Mouse (Mus musculus) lung, embryonic 15.5 days (tissue): ENCODE measurements around the gene Myh6. TPM values are rescaled to one million over a fixed set of nuclear protein-coding genes. Genes with fewer than 3 reads are reported as not detected.
A peak's percentile ranks its signal among the peaks of the same experiment; 100 is the strongest.
"Not testable (repeated sequence)": the region's sequence is repeated elsewhere in the genome, so short reads cannot be mapped to it uniquely, and the experiment has no call there.

Experiments used
- ATAC-seq: fragments of 200-750 bp; cut with Nextera tagmentation; 2 replicates; pipeline ENCODE4 v1.8.0; 2017; ENCODE audit warnings: moderate number of reproducible peaks, borderline replicate concordance; ENCODE audit not compliant: low FRiP score, low TSS enrichment; ENCODE audit errors: extremely low read depth
- H3K27ac ChIP-seq: fragments of 300-500 bp; sonication (generic); 2 replicates; pipeline ENCODE4 v1.5.1; 2015; ENCODE audit warnings: moderate library complexity, mild to moderate bottlenecking, inconsistent platforms
- H3K27me3 ChIP-seq: fragments of 300-500 bp; sonication (generic); 2 replicates; pipeline ENCODE4 v1.6.1; 2015; ENCODE audit warnings: inconsistent platforms
- H3K36me3 ChIP-seq: fragments of 300-500 bp; sonication (generic); 2 replicates; pipeline ENCODE4 v1.6.1; 2015; ENCODE audit warnings: inconsistent platforms
- H3K4me1 ChIP-seq: fragments of 300-500 bp; sonication (generic); 2 replicates; pipeline ENCODE4 v1.6.1; 2015; ENCODE audit warnings: inconsistent platforms
- H3K4me2 ChIP-seq: fragments of 300-500 bp; sonication (generic); 2 replicates; pipeline ENCODE4 v1.6.1; 2015; ENCODE audit warnings: inconsistent platforms, mild to moderate bottlenecking, moderate library complexity
- H3K4me3 ChIP-seq: fragments of 300-500 bp; sonication (generic); 2 replicates; pipeline ENCODE4 v1.5.1; 2015; ENCODE audit warnings: mild to moderate bottlenecking, inconsistent platforms
- H3K9ac ChIP-seq: fragments of 300-500 bp; sonication (generic); 2 replicates; pipeline ENCODE4 v1.6.1; 2015; ENCODE audit warnings: inconsistent platforms
- H3K9me3 ChIP-seq: fragments of 300-500 bp; sonication (generic); 2 replicates; pipeline ENCODE4 v1.6.1; 2016; ENCODE audit warnings: inconsistent platforms
- WGBS: fragments of 180-500 bp; shearing (Covaris S2); methylation state at CpG from one replicate; pipeline ENCODE4 v1.1.7; 2015; 5-methylcytosine and 5-hydroxymethylcytosine counted together
- polyA plus RNA-seq: library from polyadenylated mRNA; unstranded; fragments of >200 nt; fragmentation: Nextera tagmentation; extraction: Ambion mirVana; gene quantifications from 2 replicates; pipeline ENCODE4 v1.2.1, GENCODE M21; 2015

The Myh6 gene
- polyA plus RNA-seq, 1 experiment from 2014 or later = 166 TPM

- Histone ChIP-seq H3K27ac (no peak overlapping the region), H3K4me2 (no peak overlapping the region), H3K27me3 (peaks cover 3% of the 10 kb centered on the region; the same call in 1 of the 2 replicates), H3K4me1 (no peaks in the 10 kb centered on the region), H3K9me3 (no peaks in the 10 kb centered on the region), H3K9ac (no peak overlapping the region), H3K36me3 (no peaks in the 10 kb centered on the region), H3K4me3 (no peak overlapping the region)
- 89% methylated on average over 8 of the region's 8 CpGs for WGBS
- ATAC-seq = no peak
Observed at GRCm38 (mm10) chr14:54953664-54954206, 13.0 kb downstream of the Myh6 start.

DNA sequence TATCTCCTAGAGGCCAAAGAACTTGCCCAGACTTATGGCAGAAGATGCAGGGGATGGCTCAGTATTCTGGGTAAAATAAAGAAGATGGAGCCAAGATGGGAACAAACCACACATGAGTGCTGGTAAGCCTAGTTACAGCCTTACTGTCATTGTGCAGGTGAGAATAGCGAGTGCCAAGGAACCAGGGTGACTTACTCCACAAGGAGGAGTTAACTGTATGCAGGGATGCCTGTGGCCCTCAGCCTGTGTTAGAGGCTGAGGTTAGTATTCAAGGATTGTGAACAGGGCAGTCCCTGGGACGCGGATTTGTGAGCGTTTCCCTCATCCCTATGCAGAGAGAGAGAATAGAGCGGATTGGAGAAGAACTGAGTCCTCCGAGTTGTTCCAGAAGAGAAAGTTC lies 15.1 kb downstream of the Myh6 start:
- Histone ChIP-seq H3K27me3 (peaks cover 3% of the 10 kb centered on the region; the same call in 1 of the 2 replicates), H3K36me3 (no peaks in the 10 kb centered on the region), H3K9me3 (no peaks in the 10 kb centered on the region), H3K9ac (no peak overlapping the region), H3K27ac (no peak overlapping the region), H3K4me2 (no peak overlapping the region), H3K4me1 (no peaks in the 10 kb centered on the region), H3K4me3 (no peak overlapping the region)
- no peak for ATAC-seq
- 89% methylated on average over 6 of the region's 6 CpGs for WGBS

DNA sequence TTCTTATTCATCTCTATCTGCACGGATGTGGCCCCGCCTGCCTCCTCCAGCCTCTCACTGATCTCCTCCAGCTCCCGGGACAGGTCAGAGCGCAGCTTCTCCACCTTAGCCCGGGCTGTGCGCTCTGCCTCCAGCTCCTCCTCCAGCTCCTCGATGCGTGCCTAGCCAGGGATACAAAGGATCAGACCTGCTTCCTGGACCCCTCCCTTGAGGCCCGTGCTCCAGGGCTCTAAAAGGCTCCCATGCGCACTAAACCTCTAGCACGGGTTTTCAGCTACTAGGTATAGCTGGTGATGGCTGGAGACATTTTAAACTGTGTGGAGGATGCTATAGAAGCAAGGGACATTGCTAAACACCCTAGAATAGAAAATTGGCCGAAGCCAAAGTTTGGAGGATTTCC lies 16.2 kb downstream of the Myh6 start:
- Histone ChIP-seq H3K27ac (no peak overlapping the region), H3K4me1 (no peaks in the 10 kb centered on the region), H3K27me3 (peaks cover 3% of the 10 kb centered on the region; the same call in 1 of the 2 replicates), H3K36me3 (no peaks in the 10 kb centered on the region), H3K4me3 (no peak overlapping the region), H3K9ac (no peak overlapping the region), H3K4me2 (no peak overlapping the region), H3K9me3 (no peaks in the 10 kb centered on the region)
- WGBS = 54% methylated on average over 12 of the region's 12 CpGs
- no peak for ATAC-seq

DNA sequence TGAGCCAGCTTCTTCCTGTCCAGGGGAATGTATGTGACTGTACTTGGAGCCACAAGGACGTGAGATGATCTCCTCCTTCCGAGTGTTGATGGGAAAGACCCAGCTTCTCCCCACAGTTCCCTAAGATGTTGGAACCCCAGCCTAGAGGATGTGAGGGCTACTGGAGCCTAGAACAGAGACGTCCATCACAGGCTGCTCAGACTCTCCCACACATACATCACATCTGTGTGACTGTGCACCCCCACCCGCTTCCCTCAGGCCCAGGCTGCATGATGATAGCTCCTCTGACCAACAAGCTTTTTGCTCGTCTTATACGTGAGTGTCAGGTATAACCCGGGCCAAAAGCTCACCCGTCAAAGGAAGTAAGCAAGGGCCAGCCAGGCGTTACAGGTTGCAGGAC lies 17.9 kb downstream of the Myh6 start:
- no peak overlapping the region for H3K27ac ChIP-seq
- no peaks in the 10 kb centered on the region for H3K9me3 ChIP-seq
- no peak overlapping the region for H3K4me2 ChIP-seq
- H3K9ac ChIP-seq = no peak overlapping the region
- WGBS = 79% methylated on average over 9 of the region's 9 CpGs
- peaks cover 3% of the 10 kb centered on the region; the same call in 1 of the 2 replicates for H3K27me3 ChIP-seq
- no peaks in the 10 kb centered on the region for H3K4me1 ChIP-seq
- ATAC-seq = no peak
- no peak overlapping the region for H3K4me3 ChIP-seq
- no peaks in the 10 kb centered on the region for H3K36me3 ChIP-seq

DNA sequence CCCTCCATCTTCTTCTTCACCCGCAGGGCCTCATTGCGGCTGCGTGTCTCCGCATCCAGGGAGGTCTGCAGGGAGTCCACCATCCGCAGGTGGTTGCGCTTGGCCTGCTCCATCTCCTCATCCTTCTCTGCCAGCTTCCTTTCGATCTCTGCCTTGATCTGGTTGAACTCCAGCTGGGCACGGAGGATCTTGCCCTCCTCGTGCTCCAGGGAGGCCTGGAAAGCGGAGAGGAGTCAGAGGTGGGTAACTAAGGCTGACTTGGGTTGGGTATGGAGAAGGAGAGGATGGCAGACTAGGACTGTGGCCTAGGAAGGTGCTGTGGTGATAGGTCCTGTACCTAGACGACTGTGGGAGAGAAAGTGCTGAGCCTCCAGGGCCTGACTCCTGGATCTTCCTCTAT lies 19.7 kb downstream of the Myh6 start:
- H3K27me3 ChIP-seq, ATAC-seq, H3K4me1 ChIP-seq, H3K4me3 ChIP-seq, H3K36me3 ChIP-seq, H3K27ac ChIP-seq, H3K9me3 ChIP-seq, H3K9ac ChIP-seq, H3K4me2 ChIP-seq: not testable (repeated sequence)
- WGBS = 82% methylated on average over 11 of the region's 11 CpGs

- H3K4me1 ChIP-seq = no peaks in the 10 kb centered on the region
- ATAC-seq = no peak
- 72% methylated on average over 19 of the region's 19 CpGs for WGBS
- H3K36me3 ChIP-seq = no peaks in the 10 kb centered on the region
- no peak overlapping the region for H3K27ac ChIP-seq
- H3K27me3 ChIP-seq = 0 out of 2 replicates have a peak, but pooled peaks cover 2% of the 10 kb centered on the region
- no peaks in the 10 kb centered on the region for H3K9me3 ChIP-seq
- no peak overlapping the region for H3K4me3 ChIP-seq
- no peak overlapping the region for H3K9ac ChIP-seq
- no peak overlapping the region for H3K4me2 ChIP-seq
Observed at GRCm38 (mm10) chr14:54945975-54946704, 20.6 kb downstream of the Myh6 start.

- no peaks in the 10 kb centered on the region for H3K36me3 ChIP-seq
- WGBS = 64% methylated on average over 2 of the region's 2 CpGs
- ATAC-seq = no peak
Observed at GRCm38 (mm10) chr14:54944939-54945338, 21.8 kb downstream of the Myh6 start.

GRCm38 (mm10) chr14:54943971-54944370 lies 22.8 kb downstream of the Myh6 start:
- no peaks in the 10 kb centered on the region for H3K9me3 ChIP-seq
- no peak overlapping the region for H3K4me3 ChIP-seq
- ATAC-seq = no peak
- no peak overlapping the region for H3K9ac ChIP-seq
- peaks cover 5% of the 10 kb centered on the region; the same call in 1 of the 2 replicates for H3K4me1 ChIP-seq
- H3K27me3 ChIP-seq = 0 out of 2 replicates have a peak, but pooled peaks cover 2% of the 10 kb centered on the region
- no peaks in the 10 kb centered on the region for H3K36me3 ChIP-seq
- H3K27ac ChIP-seq = no peak overlapping the region
- 91% methylated on average over 7 of the region's 7 CpGs for WGBS
- no peak overlapping the region for H3K4me2 ChIP-seq

More at GRCm38 (mm10) chr14:54944939-54945338, 21.8 kb downstream of the Myh6 start:
- Histone ChIP-seq H3K27ac (no peak overlapping the region), H3K4me2 (no peak overlapping the region), H3K9ac (no peak overlapping the region), H3K9me3 (no peaks in the 10 kb centered on the region), H3K27me3 (0 out of 2 replicates have a peak, but pooled peaks cover 2% of the 10 kb centered on the region), H3K4me1 (peaks cover 2% of the 10 kb centered on the region; the same call in 1 of the 2 replicates), H3K4me3 (no peak overlapping the region)

DNA sequence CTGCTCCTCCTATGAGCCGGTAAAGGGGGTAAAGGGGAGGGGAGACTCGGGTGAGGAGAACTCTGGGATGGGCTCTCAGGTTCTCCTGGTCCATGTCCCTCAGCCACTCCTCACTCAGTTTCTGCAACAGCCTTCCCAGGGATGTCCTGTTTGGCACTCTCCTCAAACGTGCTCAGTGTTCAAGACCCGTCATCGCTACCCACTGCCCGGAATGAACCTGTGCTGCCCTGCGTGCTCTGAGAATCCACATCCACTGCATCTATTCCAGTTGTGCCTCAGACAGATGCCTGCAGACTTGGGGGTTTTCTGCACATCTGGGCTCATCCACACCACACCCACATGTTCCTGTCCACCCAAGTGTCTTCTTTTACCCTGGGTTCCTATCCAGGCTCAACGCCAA lies 24.2 kb downstream of the Myh6 start:
- Histone ChIP-seq H3K4me2 (no peak overlapping the region), H3K9ac (no peak overlapping the region), H3K9me3 (no peaks in the 10 kb centered on the region), H3K4me1 (peaks cover 5% of the 10 kb centered on the region; the same call in 1 of the 2 replicates), H3K4me3 (no peak overlapping the region), H3K27ac (no peak overlapping the region), H3K27me3 (0 out of 2 replicates have a peak, but pooled peaks cover 2% of the 10 kb centered on the region), H3K36me3 (no peaks in the 10 kb centered on the region)
- 78% methylated on average over 8 of the region's 8 CpGs for WGBS
- ATAC-seq = no peak

- Histone ChIP-seq H3K9me3 (no peaks in the 10 kb centered on the region), H3K27ac (no peak overlapping the region), H3K36me3 (no peaks in the 10 kb centered on the region), H3K27me3 (0 out of 2 replicates have a peak, but pooled peaks cover 2% of the 10 kb centered on the region), H3K4me3 (no peak overlapping the region), H3K9ac (no peak overlapping the region), H3K4me1 (peaks cover 5% of the 10 kb centered on the region; the same call in 1 of the 2 replicates), H3K4me2 (no peak overlapping the region)
- 54% methylated on average over 13 of the region's 13 CpGs for WGBS
- no peak for ATAC-seq
Observed at GRCm38 (mm10) chr14:54941024-54941978, 25.4 kb downstream of the Myh6 start.

DNA sequence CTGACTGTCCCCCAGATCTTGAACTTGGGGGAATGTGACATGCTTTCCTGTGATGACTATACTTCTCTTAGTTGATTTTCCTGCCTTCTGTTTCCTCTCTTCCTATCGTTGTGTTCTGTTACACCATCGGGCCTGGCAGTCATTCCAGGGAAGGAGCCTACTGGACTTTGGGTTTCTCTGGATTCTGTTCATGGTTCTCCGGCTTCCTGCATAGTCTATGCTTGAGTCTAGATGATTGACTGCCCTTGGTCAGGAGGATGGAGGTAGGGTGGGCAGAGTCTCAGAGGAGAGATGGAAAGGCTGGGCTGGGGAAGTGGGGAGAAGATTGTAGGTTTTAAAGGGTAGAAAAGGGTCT lies 26.6 kb downstream of the Myh6 start:
- Histone ChIP-seq H3K27ac (peak overlapping the region; percentile 37; the same call in 1 of the 2 replicates), H3K27me3 (0 out of 2 replicates have a peak, but pooled peaks cover 4% of the 10 kb centered on the region), H3K4me3 (no peak overlapping the region), H3K4me2 (no peak overlapping the region), H3K4me1 (peaks cover 5% of the 10 kb centered on the region; the same call in 1 of the 2 replicates), H3K9ac (no peak overlapping the region), H3K9me3 (no peaks in the 10 kb centered on the region), H3K36me3 (no peaks in the 10 kb centered on the region)
- ATAC-seq = no peak
- 66% methylated on average over 3 of the region's 3 CpGs for whole genome bisulfite sequencing
